Mouse (Mus musculus) forebrain, embryonic 13.5 days (tissue): ENCODE measurements at regions not wholly inside any gene's neighbourhood (a gene's known extent, or its start where the extent isn't known, plus 50 kb on each side); places are given as distances from the start of the nearest gene placed in this dataset.
A peak's percentile ranks its signal among the peaks of the same experiment; 100 is the strongest.

Experiments
- ATAC-seq: fragments of 200-750 bp; cut with Nextera tagmentation; 2 replicates; pipeline ENCODE4 v1.8.0; 2017
- H3K27ac ChIP-seq: fragments of 300-500 bp; sonication (generic); 2 replicates; pipeline ENCODE4 v1.5.1; 2015; ENCODE audit warnings: inconsistent platforms, mild to moderate bottlenecking, moderate library complexity
- H3K27me3 ChIP-seq: fragments of 300-500 bp; sonication (generic); 2 replicates; pipeline ENCODE4 v1.6.1; 2015; ENCODE audit warnings: mild to moderate bottlenecking, inconsistent platforms
- H3K36me3 ChIP-seq: fragments of 300-500 bp; sonication (generic); 2 replicates; pipeline ENCODE4 v1.6.1; 2015; ENCODE audit warnings: mild to moderate bottlenecking, inconsistent platforms; ENCODE audit not compliant: poor library complexity, severe bottlenecking
- H3K4me1 ChIP-seq: fragments of 300-500 bp; sonication (generic); 2 replicates; pipeline ENCODE4 v1.6.1; 2015; ENCODE audit warnings: inconsistent platforms
- H3K4me2 ChIP-seq: fragments of 300-500 bp; sonication (generic); 2 replicates; pipeline ENCODE4 v1.6.1; 2015; ENCODE audit warnings: inconsistent platforms, mild to moderate bottlenecking, moderate library complexity
- H3K4me3 ChIP-seq: fragments of 300-500 bp; sonication (generic); 2 replicates; pipeline ENCODE4 v1.5.1; 2015; ENCODE audit warnings: mild to moderate bottlenecking, inconsistent platforms
- H3K9ac ChIP-seq: fragments of 300-500 bp; sonication (generic); 2 replicates; pipeline ENCODE4 v1.6.1; 2015; ENCODE audit warnings: mild to moderate bottlenecking, inconsistent platforms
- H3K9me3 ChIP-seq: fragments of 300-500 bp; sonication (generic); replicated peaks from 2 replicates; pipeline ENCODE4 v1.6.1; 2016; ENCODE audit warnings: inconsistent platforms
- WGBS: fragments of 180-500 bp; shearing (Covaris S2); methylation state at CpG from one replicate; pipeline ENCODE4 v1.1.7; 2015; 5-methylcytosine and 5-hydroxymethylcytosine counted together

GRCm38 (mm10) chr2:30743976-30744620 is 59.4 kb downstream of the 1700001O22Rik start:
- Histone ChIP-seq H3K4me3 (no peak overlapping the region), H3K9ac (peak overlapping the region; percentile 61), H3K4me1 (peaks cover 25% of the 10 kb centered on the region), H3K36me3 (no peaks in the 10 kb centered on the region), H3K27ac (peak overlapping the region; percentile 96), H3K4me2 (peak overlapping the region; percentile 33), H3K27me3 (no peaks in the 10 kb centered on the region), H3K9me3 (0 out of 2 replicates have a peak, but pooled peaks cover 5% of the 10 kb centered on the region)
- WGBS, result 1% methylated on average over 15 of the region's 15 CpGs
- ATAC-seq, result peak; percentile 78

DNA sequence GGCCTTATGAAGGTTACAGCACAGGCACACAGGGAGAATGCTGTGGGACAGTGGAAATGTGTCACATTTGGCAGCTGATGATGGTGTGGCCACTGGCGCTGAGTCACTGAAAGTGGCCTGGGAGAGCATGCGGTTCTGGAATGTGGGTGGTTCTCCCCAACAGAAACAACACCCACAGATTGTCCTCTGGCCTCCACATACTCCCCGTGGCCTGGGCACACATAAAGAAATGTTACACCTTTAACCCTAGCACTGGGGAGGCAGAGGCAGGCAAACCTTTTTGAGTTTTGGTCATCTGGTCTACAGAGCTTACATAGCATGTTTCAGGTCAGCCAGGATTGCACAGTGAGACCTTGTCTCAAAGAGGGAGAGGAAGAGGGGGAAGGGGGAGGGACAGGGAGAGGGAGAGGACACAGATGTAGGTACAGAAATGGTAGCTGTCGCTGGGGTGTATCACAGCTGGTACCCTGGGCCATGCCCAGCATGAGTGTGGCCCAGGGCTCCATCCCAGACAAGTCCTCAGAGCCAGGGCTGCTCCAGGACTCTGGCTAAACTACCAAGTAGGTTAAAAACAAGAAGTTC is 60.1 kb downstream of the 1700001O22Rik start:
- no peak overlapping the region for H3K4me3 ChIP-seq
- 37% methylated on average over 4 of the region's 4 CpGs for WGBS
- H3K4me2 ChIP-seq, result peak overlapping the region; percentile 33; the same call in 1 of the 2 replicates
- 0 out of 2 replicates have a peak, but pooled peaks cover 5% of the 10 kb centered on the region for H3K9me3 ChIP-seq
- H3K27ac ChIP-seq, result peak overlapping the region; percentile 96
- no peaks in the 10 kb centered on the region for H3K27me3 ChIP-seq
- H3K36me3 ChIP-seq, result no peaks in the 10 kb centered on the region
- peaks cover 31% of the 10 kb centered on the region for H3K4me1 ChIP-seq
- H3K9ac ChIP-seq, result peak overlapping the region; percentile 61
- ATAC-seq, result peak; percentile 62

DNA sequence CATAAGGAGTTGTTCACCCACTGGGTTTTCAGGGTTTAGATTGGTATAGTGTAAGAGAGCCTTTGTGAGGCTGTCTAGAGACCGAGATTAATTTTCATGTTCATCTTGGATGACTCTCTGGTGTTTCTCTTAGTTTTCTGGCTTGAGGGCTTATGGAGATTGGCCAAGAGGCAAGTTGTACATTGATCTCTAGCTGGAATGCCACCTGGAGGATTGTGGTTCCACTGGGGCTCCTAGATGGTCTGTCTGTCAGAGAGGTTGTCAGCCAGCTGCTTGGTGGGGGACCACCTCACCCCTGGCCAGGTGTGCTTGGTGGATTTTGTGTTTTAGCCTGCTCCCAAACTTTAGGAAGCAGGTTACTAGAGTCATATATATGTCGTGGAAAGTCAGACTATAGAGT is 62.0 kb downstream of the 1700001O22Rik start:
- no peak overlapping the region for H3K4me2 ChIP-seq
- no peak for ATAC-seq
- WGBS, result 91% methylated on average over 2 of the region's 2 CpGs
- H3K4me3 ChIP-seq, result no peak overlapping the region
- H3K4me1 ChIP-seq, result peaks cover 50% of the 10 kb centered on the region
- 0 out of 2 replicates have a peak, but pooled peaks cover 5% of the 10 kb centered on the region for H3K9me3 ChIP-seq
- no peak overlapping the region for H3K9ac ChIP-seq
- H3K27ac ChIP-seq, result no peak overlapping the region
- no peaks in the 10 kb centered on the region for H3K27me3 ChIP-seq
- no peaks in the 10 kb centered on the region for H3K36me3 ChIP-seq

DNA sequence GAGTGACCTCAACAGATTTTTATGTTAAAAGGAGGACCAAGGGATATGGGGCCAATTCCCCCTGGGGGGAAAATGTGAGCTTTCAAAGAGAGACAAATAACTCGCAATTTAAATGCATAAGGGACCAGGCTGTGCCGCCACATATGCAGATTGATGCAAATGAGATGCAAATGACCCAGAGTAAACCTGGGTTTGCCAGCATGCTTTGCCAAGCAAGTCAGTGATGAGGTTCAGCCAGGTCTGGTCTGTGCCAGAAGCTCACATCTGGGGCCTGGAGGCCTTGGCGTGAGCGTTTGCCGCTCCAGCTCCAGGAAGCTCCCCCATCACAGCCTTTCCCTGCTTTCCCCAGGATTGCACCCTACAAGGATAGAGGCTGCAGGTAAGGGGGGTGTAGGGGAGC is 65.7 kb downstream of the 1700001O22Rik start:
- whole genome bisulfite sequencing, result 25% methylated on average over 5 of the region's 5 CpGs
- H3K27ac ChIP-seq, result peak overlapping the region; percentile 78
- H3K36me3 ChIP-seq, result no peaks in the 10 kb centered on the region
- H3K4me2 ChIP-seq, result peak overlapping the region; percentile 26
- no peaks in the 10 kb centered on the region for H3K9me3 ChIP-seq
- 0 out of 2 replicates have a peak overlapping the region, but pooled peaks have one; percentile 31 for H3K9ac ChIP-seq
- H3K4me3 ChIP-seq, result no peak overlapping the region
- peaks cover 39% of the 10 kb centered on the region for H3K4me1 ChIP-seq
- ATAC-seq, result peak; percentile 91
- no peaks in the 10 kb centered on the region for H3K27me3 ChIP-seq

- H3K4me3 ChIP-seq, result no peak overlapping the region
- peaks cover 5% of the 10 kb centered on the region for H3K9me3 ChIP-seq
- peak overlapping the region; percentile 78 for H3K27ac ChIP-seq
- no peak for ATAC-seq
- H3K4me1 ChIP-seq, result peaks cover 35% of the 10 kb centered on the region
- H3K27me3 ChIP-seq, result no peaks in the 10 kb centered on the region
- no peak overlapping the region for H3K9ac ChIP-seq
- 0 out of 2 replicates have a peak, but pooled peaks cover 3% of the 10 kb centered on the region for H3K36me3 ChIP-seq
- no peak overlapping the region for H3K4me2 ChIP-seq
- 54% methylated on average over 6 of the region's 6 CpGs for WGBS
Observed at GRCm38 (mm10) chr2:30736705-30737104, 66.8 kb downstream of the 1700001O22Rik start.

- no peak for ATAC-seq
- 53% methylated on average over 2 of the region's 2 CpGs for WGBS
- peak overlapping the region; percentile 78 for H3K27ac ChIP-seq
Observed at GRCm38 (mm10) chr2:30736236-30736635, 67.2 kb downstream of the 1700001O22Rik start.

GRCm38 (mm10) chr2:30733853-30734252 is 69.6 kb downstream of the 1700001O22Rik start:
- Histone ChIP-seq H3K9ac (peak overlapping the region; percentile 10; the same call in 1 of the 2 replicates), H3K9me3 (peaks cover 6% of the 10 kb centered on the region), H3K27me3 (no peaks in the 10 kb centered on the region), H3K36me3 (0 out of 2 replicates have a peak, but pooled peaks cover 3% of the 10 kb centered on the region), H3K4me1 (peaks cover 33% of the 10 kb centered on the region), H3K27ac (peak overlapping the region; percentile 41; the same call in 1 of the 2 replicates), H3K4me3 (no peak overlapping the region), H3K4me2 (no peak overlapping the region)
- 30% methylated on average over 6 of the region's 6 CpGs for WGBS
- no peak for ATAC-seq

More at GRCm38 (mm10) chr2:30736236-30736635, 67.2 kb downstream of the 1700001O22Rik start:
- Histone ChIP-seq H3K9ac (no peak overlapping the region), H3K9me3 (peaks cover 6% of the 10 kb centered on the region), H3K36me3 (0 out of 2 replicates have a peak, but pooled peaks cover 3% of the 10 kb centered on the region), H3K4me2 (no peak overlapping the region), H3K27me3 (no peaks in the 10 kb centered on the region), H3K4me1 (peaks cover 35% of the 10 kb centered on the region), H3K4me3 (no peak overlapping the region)

DNA sequence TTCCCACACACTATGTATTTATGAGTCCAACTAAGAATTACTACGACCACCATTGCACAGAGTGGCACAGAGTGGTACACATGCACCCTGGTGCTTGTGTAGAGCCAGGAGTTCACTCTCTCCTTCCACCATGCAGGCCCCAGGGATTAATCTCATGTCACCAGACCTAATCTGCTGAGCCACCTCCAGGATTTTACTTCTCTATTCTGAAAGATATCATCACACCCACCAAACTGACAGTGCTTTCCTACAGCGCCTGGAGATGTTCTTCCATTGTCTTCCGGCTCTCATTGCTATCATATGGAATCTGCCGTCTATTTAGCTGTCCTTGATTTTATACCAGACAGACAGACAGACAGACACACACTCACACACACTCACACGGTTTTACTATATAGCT is 71.6 kb downstream of the 1700001O22Rik start:
- no peak overlapping the region for H3K27ac ChIP-seq
- H3K36me3 ChIP-seq, result 0 out of 2 replicates have a peak, but pooled peaks cover 3% of the 10 kb centered on the region
- no peak overlapping the region for H3K4me3 ChIP-seq
- peaks cover 13% of the 10 kb centered on the region for H3K4me1 ChIP-seq
- H3K9me3 ChIP-seq, result peaks cover 6% of the 10 kb centered on the region
- H3K27me3 ChIP-seq, result no peaks in the 10 kb centered on the region
- 94% methylated on average over 5 of the region's 5 CpGs for WGBS
- ATAC-seq, result no peak
- no peak overlapping the region for H3K4me2 ChIP-seq
- H3K9ac ChIP-seq, result no peak overlapping the region

GRCm38 (mm10) chr2:30727948-30728347 is 75.5 kb downstream of the 1700001O22Rik start:
- no peak for ATAC-seq
- Histone ChIP-seq H3K4me3 (no peak overlapping the region), H3K36me3 (0 out of 2 replicates have a peak, but pooled peaks cover 3% of the 10 kb centered on the region), H3K9ac (no peak overlapping the region), H3K4me1 (peaks cover 39% of the 10 kb centered on the region), H3K27me3 (no peaks in the 10 kb centered on the region), H3K9me3 (peaks cover 6% of the 10 kb centered on the region), H3K27ac (no peak overlapping the region), H3K4me2 (no peak overlapping the region)
- 89% methylated on average over 6 of the region's 6 CpGs for WGBS

GRCm38 (mm10) chr2:30725601-30726489 is 77.6 kb downstream of the 1700001O22Rik start:
- H3K4me1 ChIP-seq, result peaks cover 60% of the 10 kb centered on the region
- no peaks in the 10 kb centered on the region for H3K9me3 ChIP-seq
- no peaks in the 10 kb centered on the region for H3K36me3 ChIP-seq
- no peaks in the 10 kb centered on the region for H3K27me3 ChIP-seq
- H3K4me2 ChIP-seq, result peak overlapping the region; percentile 52
- ATAC-seq, result peak; percentile 70
- peak overlapping the region; percentile 6; the same call in 1 of the 2 replicates for H3K4me3 ChIP-seq
- H3K27ac ChIP-seq, result peak overlapping the region; percentile 100
- 13% methylated on average over 38 of the region's 38 CpGs for WGBS
- peak overlapping the region; percentile 62 for H3K9ac ChIP-seq

- peak overlapping the region; percentile 62 for H3K9ac ChIP-seq
- H3K9me3 ChIP-seq, result no peaks in the 10 kb centered on the region
- 36% methylated on average over 10 of the region's 10 CpGs for WGBS
- no peaks in the 10 kb centered on the region for H3K36me3 ChIP-seq
- peak overlapping the region; percentile 52 for H3K4me2 ChIP-seq
- ATAC-seq, result no peak
- no peaks in the 10 kb centered on the region for H3K27me3 ChIP-seq
- H3K27ac ChIP-seq, result peak overlapping the region; percentile 100
- peaks cover 67% of the 10 kb centered on the region for H3K4me1 ChIP-seq
- 0 out of 2 replicates have a peak overlapping the region, but pooled peaks have one; percentile 6 for H3K4me3 ChIP-seq
Observed at GRCm38 (mm10) chr2:30725186-30725585, 78.3 kb downstream of the 1700001O22Rik start.
